Mouse (Mus musculus) thymus, postnatal 0 days (tissue): ENCODE data around the gene Zfp52. TPM values are rescaled to one million over a fixed set of nuclear protein-coding genes. Genes with fewer than 3 reads are reported as not detected.

Source experiments
- DNase-seq: peaks from one replicate; pipeline ENCODE4 v3.0.0-alpha.2; 2015; ENCODE audit warnings: low spot score
- polyA plus RNA-seq: library from polyadenylated mRNA; unstranded; fragments of >200 nt; fragmentation: Nextera tagmentation; extraction: Ambion mirVana; gene quantifications from 2 replicates; pipeline ENCODE4 v1.2.1, GENCODE M21; 2015

The Zfp52 gene
- polyA plus RNA-seq, 1 experiment from 2014 or later, result 5.0 TPM

- DNase-seq, result no peak
Observed at GRCm38 (mm10) chr17:21557831-21558230, 22.5 kb downstream of the Zfp52 start.

- DNase-seq, result peak; percentile 57
Observed at GRCm38 (mm10) chr17:21566220-21566619, 30.9 kb downstream of the Zfp52 start.

GRCm38 (mm10) chr17:21566728-21567349 is 31.5 kb downstream of the Zfp52 start, which contains the start of gene Zfp948:
Zfp948 (plus strand) TSS chr17:21567008.
- DNase-seq, result peak; percentile 31

- DNase-seq, result no peak
Observed at GRCm38 (mm10) chr17:21567696-21568095, 32.4 kb downstream of the Zfp52 start.

- no peak for DNase-seq
Observed at GRCm38 (mm10) chr17:21579080-21579479, 43.7 kb downstream of the Zfp52 start.

- DNase-seq, result peak; percentile 80
Observed at GRCm38 (mm10) chr17:21579493-21580175, 44.3 kb downstream of the Zfp52 start.

GRCm38 (mm10) chr17:21585521-21585920 is 50.2 kb downstream of the Zfp52 start:
- DNase-seq, result no peak

Other genes with a start within 250 kb of the Zfp52 start
- gene Vmn1r237, start 223.7 kb upstream of the Zfp52 start, polyA plus RNA-seq, result not detected in 2 replicates
- 5.2 and 5.5 TPM in 2 replicates for gene Zfp677, start 151.8 kb upstream of the Zfp52 start, polyA plus RNA-seq
- gene Zfp54, start 112.3 kb upstream of the Zfp52 start, polyA plus RNA-seq, result 9.2 and 9.8 TPM in 2 replicates
- 22.4 and 23.0 TPM in 2 replicates for gene Zfp51, start 85.2 kb upstream of the Zfp52 start, polyA plus RNA-seq
- gene Zfp53, start 46.5 kb upstream of the Zfp52 start, polyA plus RNA-seq, result 16.5 and 17.3 TPM in 2 replicates
- 2.2 and 2.6 TPM in 2 replicates for gene Zfp948, start 31.5 kb downstream of the Zfp52 start, polyA plus RNA-seq
- gene Zfp983, start 115.1 kb downstream of the Zfp52 start, polyA plus RNA-seq, result 5.6 and 5.8 TPM in 2 replicates
- 12.0 and 12.7 TPM in 2 replicates for gene Gm10226, start 156.3 kb downstream of the Zfp52 start, polyA plus RNA-seq
- 3.0 and 3.5 TPM in 2 replicates for gene Zfp760, start 172.2 kb downstream of the Zfp52 start, polyA plus RNA-seq
- 3.2 and 3.8 TPM in 2 replicates for gene Zfp229, start 195.3 kb downstream of the Zfp52 start, polyA plus RNA-seq